Mouse (Mus musculus): ENCODE results near the gene Kif1a.

Kif1a gene

DNA sequence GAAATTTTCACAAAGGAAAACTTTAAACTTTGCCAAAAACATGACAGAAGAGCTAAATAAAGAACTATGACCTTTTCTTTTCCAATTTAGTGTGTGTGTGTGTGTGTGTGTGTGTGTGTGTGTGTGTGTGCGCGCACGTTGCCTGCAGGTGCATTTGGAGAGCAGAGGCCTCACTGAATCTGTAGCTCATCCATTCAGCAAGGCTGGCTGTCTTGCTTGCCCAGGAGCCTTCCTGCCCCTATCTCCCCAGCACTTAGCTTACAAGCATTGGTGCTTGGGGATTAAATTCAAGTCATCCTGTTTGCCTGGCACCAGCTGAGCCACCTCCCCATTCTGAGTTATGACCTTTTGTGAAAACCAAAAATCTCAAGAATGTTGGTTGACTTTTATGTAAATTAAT, 9.2 kb downstream of the Kif1a start:
- no peak for DNase-seq

DNA sequence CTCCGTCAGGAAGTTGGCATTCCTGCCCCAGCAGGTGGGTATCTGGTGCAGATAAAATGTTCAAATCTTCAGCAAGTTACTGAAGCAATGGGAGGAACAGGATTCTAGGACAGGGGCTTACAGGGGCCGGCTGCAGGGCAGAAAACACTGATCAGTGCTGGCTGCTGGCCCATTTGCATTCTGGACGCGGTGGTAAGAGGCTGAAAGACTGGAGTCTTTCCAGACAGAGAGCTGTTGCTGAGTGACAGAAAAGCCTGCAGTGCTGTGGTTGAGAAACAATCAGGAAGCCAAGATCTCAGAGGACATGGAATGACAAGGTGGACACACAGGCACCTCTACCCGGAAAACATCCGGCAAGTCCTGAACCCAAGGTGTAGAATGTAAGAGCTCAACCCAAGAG, 16.6 kb downstream of the Kif1a start:
- peak; percentile 50 for DNase-seq

DNA sequence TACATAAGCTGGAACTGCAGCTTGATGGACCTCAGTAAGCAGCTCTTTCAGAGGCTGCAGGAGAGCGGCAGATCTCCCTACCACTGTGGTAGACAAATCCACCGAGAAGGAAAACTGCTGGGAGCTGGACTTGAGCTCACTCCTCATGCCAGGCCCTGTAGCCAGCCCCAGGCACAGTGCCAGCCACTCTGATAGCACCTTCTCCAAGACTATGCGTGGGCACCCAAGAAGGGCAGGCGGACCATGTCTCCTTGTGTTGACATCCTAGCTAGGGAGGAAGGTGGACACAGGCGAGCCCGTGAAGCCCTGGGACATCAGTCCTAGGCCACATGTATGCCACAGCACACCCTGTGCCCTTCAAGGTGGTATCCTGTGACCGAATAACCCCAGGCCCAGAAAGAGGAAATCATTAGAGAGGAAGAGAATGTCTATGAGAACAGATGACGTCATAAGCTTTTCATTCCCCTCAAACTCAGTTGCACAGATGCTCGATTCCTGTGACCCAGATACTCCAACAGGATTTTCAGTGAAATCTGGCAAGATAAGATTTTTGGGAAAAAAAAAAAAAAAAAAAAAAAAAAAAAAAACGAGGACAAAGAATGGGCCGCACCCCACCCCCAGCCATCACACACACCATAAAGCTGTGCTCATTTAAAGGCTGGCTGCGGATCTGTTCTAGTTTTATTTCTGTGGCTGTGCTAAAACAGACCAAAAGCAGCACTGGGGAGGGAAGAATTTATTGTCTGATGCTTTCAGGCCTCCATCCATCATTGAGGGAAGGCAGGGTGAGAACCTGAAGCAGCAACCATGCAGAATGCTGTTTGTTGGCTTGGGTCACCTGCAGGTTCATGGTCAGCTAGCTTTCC, 18.1 kb downstream of the Kif1a start:
- peak; percentile 77 for DNase-seq

DNA sequence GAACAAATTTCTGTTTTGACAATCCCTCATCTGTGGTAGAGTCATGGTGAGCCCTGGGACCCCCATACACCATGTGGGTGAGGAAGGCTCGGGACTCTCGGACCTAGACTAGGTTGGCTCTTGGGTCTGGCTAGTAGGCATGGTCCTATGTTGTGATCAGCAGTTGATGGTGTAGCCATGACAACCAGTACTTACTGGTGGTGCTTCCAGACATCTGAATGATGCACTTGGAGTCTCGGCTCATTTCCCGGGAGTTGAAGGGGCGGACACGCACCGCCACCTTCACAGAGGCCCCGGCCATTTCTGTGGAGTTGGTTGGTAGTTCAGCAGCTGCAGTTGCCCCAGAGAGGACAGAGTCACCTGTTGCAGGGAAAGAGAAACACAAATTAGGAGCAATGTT, 19.6 kb downstream of the Kif1a start:
- no peak for DNase-seq

DNA sequence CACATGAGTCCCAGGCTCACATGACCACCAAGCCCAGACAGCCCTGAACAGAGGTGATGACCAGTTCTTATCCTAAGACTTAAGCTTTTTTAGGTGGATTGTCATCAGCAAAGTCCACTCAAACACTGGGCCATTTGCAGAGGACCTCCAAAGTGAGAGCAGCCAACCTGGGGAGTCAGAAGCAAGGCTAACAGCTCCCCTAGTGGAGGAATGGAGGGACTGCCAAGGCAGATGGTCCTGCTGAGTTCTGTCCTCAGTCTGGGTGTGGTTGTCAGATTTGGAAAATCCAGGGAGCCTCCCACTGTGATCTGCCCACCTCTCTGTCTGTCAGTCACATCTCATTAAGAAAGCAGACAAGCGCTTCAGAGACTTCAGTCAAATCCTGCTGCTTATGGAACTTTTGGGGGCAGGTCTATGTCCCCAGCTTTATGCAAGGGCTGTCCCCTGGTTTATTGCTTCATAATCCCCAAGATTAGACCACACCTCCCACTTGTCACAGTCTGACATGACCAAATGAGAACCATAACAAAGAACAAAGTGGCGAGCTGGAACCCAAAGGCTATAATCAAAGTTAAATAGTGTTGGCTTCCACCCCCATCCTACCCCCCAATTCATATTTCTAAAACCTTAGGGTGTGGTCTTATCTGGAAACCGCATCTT, 20.7 kb downstream of the Kif1a start:
- peak; percentile 77 for DNase-seq

DNA sequence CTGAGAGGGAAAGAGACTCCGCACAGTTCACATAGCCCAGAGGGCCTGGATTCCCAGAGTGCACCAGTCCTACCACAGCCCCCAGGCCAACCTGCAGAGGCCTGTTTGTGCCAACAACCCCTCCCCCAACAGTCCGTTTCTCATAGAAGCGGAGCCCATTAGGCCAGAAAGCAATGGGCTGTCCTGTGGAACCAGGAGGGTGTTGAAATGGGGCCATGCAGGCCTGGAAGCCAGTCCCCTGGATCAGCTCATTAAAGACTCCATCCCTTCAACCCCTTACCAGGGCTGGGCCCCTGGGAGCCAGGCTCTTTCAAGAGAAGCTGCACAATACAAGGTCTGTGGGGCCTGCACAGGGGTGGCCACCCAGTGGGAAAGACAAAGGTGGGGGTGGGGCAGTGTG, 22.1 kb downstream of the Kif1a start:
- DNase-seq, result no peak

DNA sequence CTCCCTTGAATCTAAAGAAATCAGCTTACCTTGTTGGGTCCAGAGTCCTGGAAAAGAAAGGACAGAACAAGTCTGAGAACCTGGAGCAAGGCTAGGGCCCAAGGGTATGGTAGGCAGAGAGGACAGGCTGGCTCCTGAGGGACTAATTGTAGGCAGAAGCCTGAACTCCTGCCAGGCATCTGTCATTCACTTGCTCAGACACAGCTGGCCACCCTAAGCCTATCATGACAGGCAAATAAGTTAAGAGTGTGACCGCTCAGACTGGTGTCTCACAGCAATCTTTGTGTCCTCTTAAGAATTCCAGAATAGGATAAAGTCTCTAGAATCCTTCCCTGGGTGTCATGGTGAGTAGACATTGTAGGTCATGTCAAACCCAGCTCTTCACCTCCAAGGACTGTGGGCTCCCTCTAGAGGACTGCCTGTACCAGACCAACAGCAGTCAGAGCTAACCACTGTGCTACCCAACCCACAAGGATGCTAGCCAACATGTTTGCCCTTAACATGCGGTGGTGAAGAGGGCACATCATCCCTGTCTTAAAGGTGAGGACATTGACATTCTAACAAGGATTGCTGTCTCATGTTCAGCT, 29.4 kb downstream of the Kif1a start:
- no peak for DNase-seq

DNA sequence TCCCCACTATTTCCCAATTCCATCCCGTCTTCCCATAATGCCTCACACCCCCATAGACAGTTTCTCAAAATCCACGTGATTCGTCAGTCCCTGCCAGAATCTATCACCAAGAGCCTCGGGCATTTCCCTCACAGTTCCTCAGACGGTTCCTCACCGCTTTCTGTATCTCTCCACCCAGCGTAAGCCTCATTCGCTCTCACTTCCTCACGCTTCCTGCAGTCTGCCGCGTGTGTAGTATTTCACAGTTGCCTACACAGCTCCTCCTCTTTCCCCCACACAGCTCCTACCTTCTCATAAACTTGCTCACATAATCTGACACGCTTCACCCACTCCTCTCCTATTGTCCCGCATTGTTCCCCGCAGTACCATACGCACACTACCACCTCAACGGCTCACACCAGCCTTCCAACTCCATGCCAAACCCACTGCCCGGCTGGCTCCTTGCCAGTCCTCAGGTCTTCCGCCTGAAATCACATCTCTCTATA, 30.2 kb downstream of the Kif1a start:
- no peak for DNase-seq

DNA sequence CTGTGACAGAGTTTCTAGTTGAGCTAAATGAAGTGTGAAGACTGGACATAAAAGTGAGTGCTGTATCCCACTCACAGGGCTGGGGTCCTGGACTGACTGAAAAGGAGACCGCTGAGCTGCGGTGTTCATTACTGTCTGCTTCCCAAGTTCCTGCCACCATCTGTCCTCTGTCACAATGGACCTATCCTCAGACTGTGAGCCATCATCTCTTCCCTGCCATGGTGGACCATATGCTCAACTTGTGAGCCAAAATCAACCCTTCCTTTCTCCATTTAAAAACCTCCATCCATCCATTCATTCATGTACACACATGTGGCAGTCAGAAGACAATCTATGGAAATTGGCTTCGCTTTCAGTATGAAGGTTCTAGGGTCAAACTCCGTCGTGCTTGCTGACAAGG, 30.9 kb downstream of the Kif1a start:
- peak; percentile 47 for DNase-seq

DNA sequence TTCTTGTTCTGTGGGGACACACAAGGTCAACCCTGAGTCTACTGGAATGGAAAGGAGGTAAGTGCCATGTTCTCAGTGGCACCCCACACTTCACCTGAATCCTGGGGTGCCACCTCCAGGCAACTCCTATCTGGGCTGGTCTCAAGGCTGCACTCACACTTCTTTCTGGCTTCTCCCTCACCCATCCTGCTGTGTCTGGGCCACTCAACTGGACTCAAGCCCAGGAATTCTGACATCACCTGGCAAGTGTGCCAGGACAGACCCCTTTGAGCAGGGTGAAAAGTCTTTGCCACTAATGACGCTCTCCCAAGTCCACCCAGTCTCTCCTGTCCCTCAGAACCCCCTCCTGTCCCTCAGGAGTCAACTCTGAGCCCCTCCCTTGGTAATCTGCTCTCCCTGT, 33.2 kb downstream of the Kif1a start:
- DNase-seq, result peak; percentile 67

DNA sequence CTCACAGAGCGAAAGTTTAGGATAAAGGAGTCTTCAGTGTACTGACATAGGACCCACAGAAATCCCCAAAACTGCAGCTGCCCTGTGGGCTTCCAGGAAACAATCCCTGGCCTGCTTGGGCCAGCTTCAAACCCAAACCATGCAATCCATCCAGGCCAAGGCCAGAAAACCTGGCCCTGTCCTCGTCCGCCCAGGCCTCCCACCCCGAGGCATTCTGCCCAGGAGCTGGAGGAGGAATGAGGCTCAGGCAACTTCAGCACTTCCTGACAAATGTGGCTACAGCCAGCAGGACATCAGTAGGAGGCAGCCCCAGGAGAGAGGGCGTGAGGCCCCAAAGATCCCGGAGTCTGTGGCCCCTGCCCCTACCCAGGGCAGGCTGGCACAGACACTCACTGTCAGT, 36.1 kb downstream of the Kif1a start:
- no peak for DNase-seq

DNA sequence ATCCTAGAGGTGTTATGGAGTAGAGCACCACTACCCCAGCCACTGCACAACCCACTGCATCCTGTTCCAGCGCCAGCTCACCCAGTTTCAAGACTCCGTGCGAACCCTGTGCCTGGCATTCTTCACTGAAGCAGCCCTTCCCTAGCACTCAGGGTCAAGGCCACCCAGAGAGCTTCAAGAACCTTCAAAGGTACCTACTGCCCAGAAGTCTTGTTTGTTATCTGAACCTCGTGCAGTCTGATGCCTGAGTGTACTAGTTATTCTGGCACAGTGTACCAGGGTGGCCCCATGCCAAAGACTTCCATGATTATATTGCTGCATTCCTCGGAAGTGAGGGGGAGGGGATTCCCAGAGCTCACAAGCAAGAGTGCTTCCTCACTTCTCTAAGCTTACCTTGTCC, 38.1 kb downstream of the Kif1a start:
- peak; percentile 53 for DNase-seq

DNA sequence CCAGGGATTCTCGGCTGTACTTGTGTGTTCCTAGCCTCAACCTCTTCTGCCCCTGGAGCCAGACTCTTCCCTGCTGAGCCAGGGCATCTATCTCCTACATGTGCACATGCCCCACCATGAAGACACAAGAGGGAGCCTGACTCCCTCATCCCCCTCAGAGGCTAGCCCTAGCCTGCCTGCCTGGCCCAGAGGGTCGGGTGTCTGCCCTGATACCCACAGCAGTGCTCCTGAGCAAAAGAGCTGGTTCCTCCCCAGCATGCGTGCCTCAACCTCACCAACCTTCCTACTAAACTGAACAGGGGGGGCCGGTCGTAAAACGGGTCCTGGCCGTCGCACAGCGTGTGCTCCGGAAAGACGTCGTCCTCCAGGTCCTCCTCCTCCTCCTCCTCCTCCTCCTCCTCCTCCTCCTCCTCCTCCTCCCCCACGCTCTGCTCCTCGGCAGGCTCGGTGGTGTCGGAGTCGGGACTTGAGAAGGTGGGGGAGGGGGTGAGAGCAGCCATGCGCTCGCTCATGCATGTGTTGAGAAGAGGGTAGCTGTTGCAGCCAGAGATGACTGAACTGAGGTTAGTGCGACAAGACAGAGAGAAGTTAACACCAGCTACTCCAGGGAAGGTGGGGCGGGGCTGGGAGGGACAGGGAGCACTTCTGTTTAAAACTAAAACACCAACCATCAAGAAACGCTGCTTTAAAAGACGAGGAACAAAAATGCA, 50.5 kb downstream of the Kif1a start:
- no peak for DNase-seq

DNA sequence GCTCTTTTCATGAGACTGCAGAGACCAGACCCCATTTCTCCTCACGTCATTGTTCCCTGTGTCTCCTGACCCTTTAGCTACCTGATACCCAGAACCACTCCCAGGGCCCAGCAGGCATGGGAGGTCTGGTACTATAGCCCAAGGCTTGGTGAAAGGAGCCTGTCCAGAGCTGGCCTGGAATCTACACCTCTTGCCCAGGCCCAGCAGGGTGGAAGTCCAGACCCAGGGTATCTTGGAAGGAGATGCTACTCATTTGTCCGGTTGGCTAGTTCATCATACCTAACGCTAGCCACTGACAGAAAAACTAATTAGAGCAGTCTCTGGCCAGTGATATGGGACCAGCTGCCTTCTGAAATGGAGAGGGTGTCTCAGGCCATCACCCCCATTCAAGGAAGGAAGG, 51.7 kb downstream of the Kif1a start:
- DNase-seq, result peak; percentile 59

DNA sequence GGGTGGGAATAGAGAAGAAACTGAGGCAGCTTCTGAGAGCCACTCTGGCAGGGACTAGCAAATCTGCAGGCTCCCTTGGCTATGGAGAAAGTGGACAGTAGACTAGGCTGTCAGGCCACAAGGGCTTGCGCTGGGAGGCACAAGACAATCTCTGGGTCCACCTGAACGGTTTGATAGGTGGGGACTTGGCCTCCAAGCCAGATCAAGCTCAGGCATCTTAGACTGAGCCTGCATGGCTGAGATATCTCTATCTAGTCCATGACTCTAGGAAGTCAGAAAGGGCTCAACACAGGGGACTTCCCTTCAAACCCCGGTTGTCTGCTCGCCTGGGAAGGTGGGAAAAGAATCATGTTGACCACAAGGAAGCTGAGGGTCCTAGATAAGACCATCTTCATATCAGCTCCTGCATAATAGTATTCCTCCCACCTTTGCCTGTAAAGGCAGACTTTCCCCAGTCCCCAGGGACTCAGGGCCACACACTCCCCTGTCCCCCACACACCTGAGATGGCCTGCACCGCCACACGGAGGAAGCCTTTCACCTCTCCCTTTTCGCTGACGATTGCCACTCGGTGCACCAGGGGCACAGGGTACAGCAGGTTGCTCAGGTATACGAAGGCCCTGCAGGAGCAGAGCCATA, 55.5 kb downstream of the Kif1a start:
- no peak for DNase-seq

DNA sequence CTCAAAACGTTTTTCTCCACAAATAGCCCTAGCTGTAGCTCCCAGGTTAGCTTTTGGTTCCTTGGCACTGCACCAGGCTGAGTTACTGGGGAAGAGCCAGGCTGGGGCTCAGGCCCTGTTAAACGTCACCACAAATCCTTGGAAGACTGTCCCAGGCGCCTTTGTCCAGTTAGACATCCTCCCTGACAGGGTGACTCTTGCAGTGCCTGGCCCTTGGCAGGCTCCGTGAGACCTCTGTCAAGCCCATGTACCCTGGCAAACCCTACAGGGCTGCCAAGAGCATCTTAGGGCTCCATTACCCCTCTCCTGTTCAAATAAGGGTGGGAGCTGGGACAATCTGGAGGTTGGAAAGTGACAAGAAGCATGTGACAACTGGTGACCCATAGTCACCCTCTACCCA, 65.8 kb downstream of the Kif1a start:
- no peak for DNase-seq

DNA sequence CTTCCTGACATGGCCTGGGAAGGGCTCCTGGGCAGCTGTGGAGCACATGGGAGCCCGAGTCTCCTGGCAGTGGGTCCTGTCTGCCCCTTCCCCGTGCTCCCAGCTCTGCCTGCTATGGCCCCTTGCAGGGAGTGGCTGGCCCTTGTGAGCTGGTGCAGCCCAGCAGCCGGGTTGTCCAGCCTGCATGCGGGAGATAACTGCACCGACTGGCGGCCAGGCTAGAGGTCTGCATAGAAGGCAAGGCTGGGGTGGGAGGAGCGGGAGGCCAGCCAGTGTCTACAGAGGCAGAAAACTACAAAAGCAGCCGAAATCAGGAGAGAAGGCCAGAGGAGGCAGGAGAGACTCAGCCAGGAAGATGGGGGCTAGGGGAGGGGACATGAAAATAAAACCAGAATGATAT, 67.8 kb downstream of the Kif1a start:
- DNase-seq, result no peak

DNA sequence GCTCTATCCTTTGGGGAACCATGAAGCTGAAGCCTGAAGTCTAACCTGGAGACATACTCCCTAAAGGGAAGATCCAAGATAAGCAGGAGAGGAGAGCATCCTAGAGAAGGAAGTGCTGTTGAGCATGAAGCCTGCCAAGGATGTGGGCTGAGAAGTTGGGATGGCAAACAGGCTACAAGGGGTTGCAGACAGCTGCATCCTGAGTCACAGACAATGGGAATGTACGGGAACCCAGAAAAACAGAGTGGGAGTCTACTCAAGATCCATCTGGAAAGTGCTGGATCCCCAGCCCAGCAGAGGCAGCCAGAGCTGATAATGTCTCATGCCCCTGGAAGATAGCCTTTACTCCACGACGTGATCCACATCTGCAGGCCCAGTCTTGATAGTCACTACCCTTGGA, 70.6 kb downstream of the Kif1a start:
- DNase-seq, result no peak

DNA sequence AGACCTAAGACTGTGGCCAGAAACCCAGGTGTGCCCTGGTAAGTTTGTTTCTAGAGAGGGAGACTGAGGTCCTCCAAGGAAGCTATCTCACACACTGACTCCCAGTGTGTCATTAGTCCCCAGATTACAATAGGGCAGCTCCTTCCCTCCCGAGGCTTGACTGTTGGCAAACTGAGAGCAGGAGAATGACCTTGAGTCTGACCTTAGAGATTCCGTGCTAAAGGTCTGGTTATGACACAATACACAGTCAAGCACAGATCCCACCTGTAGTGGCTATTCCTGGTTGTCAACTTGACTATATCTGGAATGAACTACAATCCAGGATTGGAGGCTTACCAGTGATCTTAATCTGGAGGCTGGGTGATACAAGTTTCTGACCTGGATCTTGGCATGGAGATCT, 71.7 kb downstream of the Kif1a start:
- no peak for DNase-seq

DNA sequence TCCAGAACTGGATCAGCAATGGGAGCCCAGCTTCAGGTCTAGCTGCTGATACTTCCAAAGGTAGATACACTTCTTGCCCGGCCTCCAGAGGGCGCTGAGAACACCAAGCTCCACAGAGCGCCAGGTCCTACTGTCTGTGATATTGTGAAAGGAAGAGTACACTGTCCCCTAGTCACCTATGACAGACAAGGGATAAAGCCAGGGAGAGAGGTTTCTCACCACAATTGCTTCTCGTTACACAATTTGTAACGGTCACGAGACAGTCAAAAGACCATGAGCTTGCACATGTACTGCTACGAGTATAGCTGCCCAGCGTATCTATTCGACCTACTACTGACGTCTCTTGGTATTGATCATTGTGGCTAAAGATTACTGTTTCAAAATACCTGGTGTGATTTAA, 72.4 kb downstream of the Kif1a start:
- no peak for DNase-seq

DNA sequence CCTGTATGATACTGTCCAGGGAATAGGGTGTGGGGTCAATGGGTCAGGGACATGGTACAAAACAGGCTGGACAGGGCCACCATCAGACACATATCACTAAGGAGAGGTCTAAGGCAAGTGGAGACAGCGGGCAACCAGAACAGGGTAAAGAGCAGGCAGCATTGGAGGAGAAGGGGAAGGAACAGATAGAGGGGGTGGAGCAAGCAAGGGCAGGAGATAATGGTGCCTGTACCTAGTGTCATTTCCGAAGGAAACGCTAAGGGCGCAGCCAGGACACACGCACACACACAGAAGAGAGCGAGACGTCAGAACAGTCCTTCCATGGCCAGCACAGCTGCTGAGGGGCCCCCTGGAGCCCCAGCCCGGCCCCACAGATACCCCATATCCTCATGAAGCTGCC, 75.2 kb downstream of the Kif1a start:
- no peak for DNase-seq

DNA sequence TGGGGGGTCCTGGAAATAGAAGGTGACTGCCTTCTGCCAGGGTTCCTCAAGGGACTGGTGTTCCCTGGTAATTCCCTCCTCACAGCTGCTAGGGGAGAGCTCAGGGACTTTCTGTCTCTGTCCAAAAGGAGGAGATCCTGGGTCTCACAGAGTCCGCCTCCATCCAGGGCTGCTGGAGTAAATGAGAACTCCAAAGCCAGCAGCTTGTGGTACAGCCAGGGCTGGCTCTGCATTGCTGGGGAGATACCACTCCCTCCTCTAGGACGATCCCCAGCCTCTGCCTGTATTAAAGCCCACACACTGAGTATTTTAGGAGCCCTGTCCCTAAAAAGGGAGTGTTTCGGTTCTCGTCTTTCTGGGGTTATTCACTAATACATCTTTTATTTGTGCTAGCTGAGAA, 81.1 kb downstream of the Kif1a start:
- DNase-seq, result no peak

DNA sequence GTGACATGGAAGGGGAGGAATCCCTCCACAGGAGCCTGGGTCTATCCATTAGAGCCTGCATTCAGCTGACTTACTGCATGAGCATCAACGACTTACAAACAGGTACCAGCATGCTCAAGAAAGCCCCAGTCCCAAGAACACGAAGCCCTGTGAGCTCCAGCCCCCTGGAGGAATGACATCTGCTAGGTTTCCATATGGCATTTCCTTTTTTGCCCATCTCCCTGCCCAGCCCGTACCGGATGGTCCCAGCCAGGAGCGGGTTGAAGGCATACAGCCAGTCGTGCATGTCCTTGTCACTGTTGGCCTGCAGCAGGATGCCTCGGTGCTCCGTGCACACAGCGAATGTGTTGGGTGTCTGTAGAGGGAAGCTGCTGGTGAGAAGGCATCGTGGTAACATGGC, 83.0 kb downstream of the Kif1a start:
- peak; percentile 50 for DNase-seq
